Mouse (Mus musculus) midbrain, embryonic 13.5 days (tissue): ENCODE data around the gene Rpl24. TPM values are rescaled to one million over a fixed set of nuclear protein-coding genes. Genes with fewer than 3 reads are reported as not detected.
"Not testable (repeated sequence)": the region's sequence is repeated elsewhere in the genome, so short reads cannot be mapped to it uniquely, and the experiment has no call there.

Experiments
- ATAC-seq: fragments of 200-750 bp; cut with Nextera tagmentation; 2 replicates; pipeline ENCODE4 v1.8.0; 2017; ENCODE audit warnings: mild to moderate bottlenecking, moderate TSS enrichment, moderate library complexity
- H3K27ac ChIP-seq: fragments of 300-500 bp; sonication (generic); 2 replicates; pipeline ENCODE4 v1.5.1; 2015; ENCODE audit warnings: inconsistent platforms, mild to moderate bottlenecking, moderate library complexity
- H3K27me3 ChIP-seq: fragments of 300-500 bp; sonication (generic); 2 replicates; pipeline ENCODE4 v1.6.1; 2015; ENCODE audit warnings: mild to moderate bottlenecking, inconsistent platforms
- H3K36me3 ChIP-seq: fragments of 300-500 bp; sonication (generic); 2 replicates; pipeline ENCODE4 v1.6.1; 2015; ENCODE audit warnings: mild to moderate bottlenecking, inconsistent platforms
- H3K4me1 ChIP-seq: fragments of 300-500 bp; sonication (generic); replicated peaks from 2 replicates; pipeline ENCODE4 v1.6.1; 2015; ENCODE audit warnings: inconsistent platforms
- H3K4me2 ChIP-seq: fragments of 300-500 bp; sonication (generic); replicated peaks from 2 replicates; pipeline ENCODE4 v1.6.1; 2015; ENCODE audit warnings: moderate library complexity, mild to moderate bottlenecking, inconsistent platforms
- H3K4me3 ChIP-seq: fragments of 300-500 bp; sonication (generic); replicated peaks from 2 replicates; pipeline ENCODE4 v1.5.1; 2015; ENCODE audit warnings: mild to moderate bottlenecking, inconsistent platforms
- H3K9ac ChIP-seq: fragments of 300-500 bp; sonication (generic); replicated peaks from 2 replicates; pipeline ENCODE4 v1.6.1; 2015; ENCODE audit warnings: mild to moderate bottlenecking, inconsistent platforms
- H3K9me3 ChIP-seq: fragments of 300-500 bp; sonication (generic); 2 replicates; pipeline ENCODE4 v1.6.1; 2016; ENCODE audit warnings: mild to moderate bottlenecking, inconsistent platforms
- WGBS: fragments of 180-500 bp; shearing (Covaris S2); methylation state at CpG from one replicate; pipeline ENCODE4 v1.1.7; 2015; 5-methylcytosine and 5-hydroxymethylcytosine counted together
- polyA plus RNA-seq: library from polyadenylated mRNA; unstranded; fragments of >200 nt; fragmentation: Nextera tagmentation; extraction: Ambion mirVana; gene quantifications from 2 replicates; pipeline ENCODE4 v1.2.1, GENCODE M21; 2015

The Rpl24 gene
- 616 and 636 TPM in 2 replicates for polyA plus RNA-seq

DNA sequence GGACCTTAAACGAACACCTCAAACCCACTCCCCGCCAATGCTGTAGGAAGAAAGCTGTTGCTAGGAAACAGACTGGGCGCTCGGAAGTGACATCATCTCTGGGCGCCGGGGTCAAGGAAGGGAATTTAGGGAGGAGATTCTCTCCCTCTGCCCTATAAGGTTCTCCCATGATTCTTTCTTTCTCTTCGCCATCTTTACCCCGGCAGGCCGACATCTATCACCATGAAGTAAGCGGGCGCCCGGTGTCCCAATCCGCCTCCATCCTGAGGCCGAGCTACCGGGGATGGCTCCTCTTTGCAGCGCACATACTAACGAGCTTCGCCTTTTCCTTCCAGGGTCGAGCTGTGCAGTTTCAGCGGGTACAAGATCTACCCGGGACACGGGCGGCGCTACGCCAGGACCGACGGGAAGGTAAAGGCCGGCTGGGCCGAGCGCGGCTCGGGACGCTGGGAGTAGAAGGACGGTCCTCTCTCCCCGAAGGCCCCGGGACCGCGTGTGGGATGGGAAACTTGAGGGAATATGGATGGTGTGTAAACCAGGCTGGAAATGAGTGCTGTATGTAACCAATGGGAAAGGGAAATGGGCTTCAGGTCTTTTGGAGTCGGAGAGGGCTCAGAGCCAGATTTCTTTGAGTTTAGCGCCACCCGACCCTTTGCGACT is at the start of gene Rpl24:
TSS of gene Rpl24 (plus strand) at position 64 of the 660 bp plus-strand sequence.
- ATAC-seq, result peak; percentile 96
- H3K4me2 ChIP-seq, result peak within 1 kb of the TSS; percentile 85
- H3K4me1 ChIP-seq, result peaks cover 22% of the 10 kb centered on the region
- H3K27ac ChIP-seq, result peak within 1 kb of the TSS; percentile 91
- H3K9ac ChIP-seq, result peak within 1 kb of the TSS; percentile 96
- no peaks in the 10 kb centered on the region for H3K27me3 ChIP-seq
- H3K4me3 ChIP-seq, result peak within 1 kb of the TSS; percentile 88
- H3K36me3 ChIP-seq, result peaks cover 27% of the 10 kb centered on the region
- WGBS, result under 1% methylated on average over 42 of the region's 42 CpGs
- no peaks in the 10 kb centered on the region for H3K9me3 ChIP-seq

DNA sequence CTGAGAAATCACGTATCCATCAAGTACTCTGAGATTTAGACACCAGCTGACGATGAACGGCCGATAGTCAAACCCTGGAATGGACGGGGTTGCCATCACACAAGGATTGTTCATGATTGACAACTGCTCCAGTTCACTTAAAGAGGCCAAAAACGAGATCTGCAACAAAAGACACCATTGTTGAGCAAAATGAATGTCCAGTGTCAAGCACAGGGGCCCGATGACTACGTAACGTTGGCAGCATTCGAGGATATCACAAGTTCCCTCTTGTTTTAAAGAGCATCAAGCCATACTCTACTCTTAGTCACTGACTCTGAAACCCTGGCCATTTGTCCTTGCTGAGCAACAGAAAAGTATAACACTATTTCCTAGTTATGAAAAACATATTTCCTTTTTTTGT is 44.0 kb upstream of the Rpl24 start:
- no peak for ATAC-seq
- H3K27ac ChIP-seq, result no peak overlapping the region
- no peaks in the 10 kb centered on the region for H3K27me3 ChIP-seq
- H3K9me3 ChIP-seq, result no peaks in the 10 kb centered on the region
- no peak overlapping the region for H3K4me2 ChIP-seq
- peaks cover 71% of the 10 kb centered on the region for H3K36me3 ChIP-seq
- H3K9ac ChIP-seq, result no peak overlapping the region
- H3K4me3 ChIP-seq, result no peak overlapping the region
- WGBS, result 89% methylated on average over 10 of the region's 10 CpGs
- no peaks in the 10 kb centered on the region for H3K4me1 ChIP-seq

DNA sequence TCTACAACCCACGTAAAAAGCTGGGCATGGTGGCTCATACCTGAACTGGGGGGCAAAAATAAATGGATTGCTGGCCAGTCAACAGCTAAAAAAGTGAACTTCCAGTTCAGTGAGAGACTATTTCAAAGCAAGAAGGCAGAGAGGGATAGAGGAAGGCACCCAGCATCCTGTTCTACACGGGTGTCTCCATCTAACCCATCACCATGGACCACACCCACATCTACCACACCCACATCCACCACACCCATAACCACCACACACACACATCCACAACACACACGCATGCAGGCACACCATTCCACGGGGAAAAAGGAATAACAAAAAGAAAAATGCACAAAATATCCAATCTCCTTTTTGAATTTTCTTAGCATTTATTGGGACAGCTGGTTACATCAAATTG is 42.1 kb upstream of the Rpl24 start:
- H3K36me3 ChIP-seq, result peaks cover 66% of the 10 kb centered on the region
- no peak for ATAC-seq
- no peaks in the 10 kb centered on the region for H3K27me3 ChIP-seq
- no peak overlapping the region for H3K4me2 ChIP-seq
- H3K27ac ChIP-seq, result no peak overlapping the region
- WGBS, result 93% methylated on average over 4 of the region's 4 CpGs
- H3K4me1 ChIP-seq, result no peaks in the 10 kb centered on the region
- no peaks in the 10 kb centered on the region for H3K9me3 ChIP-seq
- H3K4me3 ChIP-seq, result no peak overlapping the region
- H3K9ac ChIP-seq, result no peak overlapping the region

DNA sequence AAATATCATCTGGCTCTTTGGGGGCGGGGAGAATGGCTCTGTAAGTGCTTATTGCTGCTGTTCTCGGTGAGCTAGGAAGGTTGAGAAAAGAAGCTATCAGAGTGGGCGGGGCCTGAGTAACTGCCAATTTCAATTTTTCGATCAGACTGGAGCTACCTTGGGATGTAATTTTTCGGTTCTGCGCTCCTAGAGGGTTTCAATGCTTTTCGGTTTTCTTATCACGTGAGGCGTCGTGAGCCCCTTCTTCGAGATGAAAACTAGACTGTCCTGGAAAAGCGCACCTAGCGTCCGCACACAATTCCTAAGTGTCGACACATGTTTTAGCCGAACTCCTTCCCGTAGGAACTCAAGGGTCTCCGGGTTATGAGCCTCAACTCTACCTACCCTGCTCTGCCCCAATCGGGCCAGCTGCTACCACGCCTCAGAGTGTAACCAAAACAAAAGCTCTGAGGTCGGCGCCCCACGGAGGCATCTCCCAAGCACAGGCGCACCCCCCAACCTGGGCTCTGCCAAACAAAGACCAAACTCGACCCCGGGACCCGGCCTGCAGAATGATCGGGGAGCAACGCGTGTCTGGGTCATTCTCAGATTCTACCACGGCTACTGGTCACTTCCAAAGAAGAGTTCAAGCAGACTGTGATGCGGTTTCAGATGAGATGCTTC is 32.3 kb upstream of the Rpl24 start:
- Histone ChIP-seq H3K4me3 (peak overlapping the region; percentile 84), H3K4me2 (peak overlapping the region; percentile 75), H3K9me3 (no peaks in the 10 kb centered on the region), H3K4me1 (peaks cover 9% of the 10 kb centered on the region), H3K27me3 (no peaks in the 10 kb centered on the region), H3K9ac (peak overlapping the region; percentile 79), H3K27ac (peak overlapping the region; percentile 82), H3K36me3 (peaks cover 9% of the 10 kb centered on the region; the same call in 1 of the 2 replicates)
- under 1% methylated on average over 32 of the region's 32 CpGs for WGBS
- ATAC-seq, result peak; percentile 73

DNA sequence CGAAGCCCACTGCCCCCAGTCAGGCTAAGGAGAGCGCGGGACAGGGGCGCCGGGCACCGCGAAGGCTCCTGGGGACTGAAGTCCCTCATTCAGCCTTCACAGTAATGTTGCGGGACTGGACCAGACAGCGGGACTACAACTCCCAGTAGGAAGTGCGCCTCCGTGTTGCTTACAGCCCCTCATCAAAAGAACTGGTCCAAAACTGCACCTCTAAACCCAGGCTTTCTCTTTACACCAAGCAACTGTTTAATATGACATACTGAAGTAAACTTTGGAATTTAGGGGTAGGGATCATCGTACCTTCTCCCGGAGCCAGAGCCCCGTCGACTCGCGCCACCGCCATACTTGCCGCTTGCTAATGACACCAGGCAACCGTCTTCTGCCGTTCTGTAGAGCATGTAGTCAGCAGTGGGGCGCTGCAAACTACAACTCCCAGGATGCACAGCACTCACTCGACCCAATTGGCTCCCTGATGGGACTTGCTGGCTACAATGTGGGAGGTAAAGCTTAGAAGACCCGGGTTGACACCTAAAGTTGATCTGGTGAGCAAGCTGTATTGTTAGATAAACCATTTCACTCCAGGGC is 31.5 kb upstream of the Rpl24 start, which contains the start of gene Cep97:
TSS of gene Cep97 (minus strand) at position 403 of the 585 bp plus-strand sequence.
- no peaks in the 10 kb centered on the region for H3K27me3 ChIP-seq
- peaks cover 2% of the 10 kb centered on the region; the same call in 1 of the 2 replicates for H3K36me3 ChIP-seq
- WGBS, result under 1% methylated on average over 24 of the region's 24 CpGs
- peak within 1 kb of the TSS; percentile 82 for H3K27ac ChIP-seq
- peak within 1 kb of the TSS; percentile 84 for H3K4me3 ChIP-seq
- peak within 1 kb of the TSS; percentile 79 for H3K9ac ChIP-seq
- no peaks in the 10 kb centered on the region for H3K9me3 ChIP-seq
- H3K4me1 ChIP-seq, result peaks cover 9% of the 10 kb centered on the region
- ATAC-seq, result peak; percentile 100
- peak within 1 kb of the TSS; percentile 75 for H3K4me2 ChIP-seq

DNA sequence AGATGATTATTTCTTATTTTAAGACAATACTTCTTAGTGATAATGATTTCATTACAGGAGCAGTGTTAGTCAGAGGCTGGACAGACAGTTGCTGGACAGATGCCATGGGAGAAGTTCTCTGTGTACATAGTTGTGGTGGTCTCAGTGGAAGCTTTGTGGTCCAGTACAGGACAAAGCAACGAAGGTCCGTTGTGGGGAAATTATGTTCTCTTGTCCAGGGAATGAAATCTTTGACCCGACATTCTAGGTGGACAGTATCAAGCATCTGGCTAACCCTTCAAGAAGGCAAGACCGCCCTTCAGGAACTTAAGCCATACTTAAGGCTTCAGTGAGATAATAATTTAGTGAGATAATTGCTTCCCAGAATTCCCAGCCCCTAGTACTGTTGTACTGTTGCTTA is 27.3 kb upstream of the Rpl24 start:
- Histone ChIP-seq H3K4me1 (no peaks in the 10 kb centered on the region), H3K9me3 (no peaks in the 10 kb centered on the region), H3K4me2 (no peak overlapping the region), H3K4me3 (no peak overlapping the region), H3K36me3 (no peaks in the 10 kb centered on the region), H3K27ac (no peak overlapping the region), H3K27me3 (no peaks in the 10 kb centered on the region), H3K9ac (no peak overlapping the region)
- WGBS, result 88% methylated on average over 4 of the region's 4 CpGs
- ATAC-seq, result no peak

DNA sequence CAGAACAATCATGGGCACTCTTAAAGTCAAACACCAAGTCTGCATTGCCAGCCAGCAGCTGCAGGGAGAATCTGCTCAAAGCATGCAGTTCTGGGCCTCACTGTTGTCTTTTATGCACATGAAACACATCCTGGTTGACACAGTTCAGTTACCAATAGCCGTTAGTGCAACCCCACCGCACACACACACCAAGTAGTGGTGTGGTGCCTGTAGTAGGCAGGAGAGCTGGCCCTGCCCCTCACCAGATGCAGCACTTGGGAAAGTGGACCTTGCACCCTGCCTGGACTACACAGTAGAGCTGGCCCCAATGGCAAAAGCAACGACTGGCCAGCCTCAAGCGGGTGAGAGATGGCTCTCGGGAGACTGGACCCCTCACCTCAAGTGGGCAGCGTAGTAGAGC is 26.4 kb upstream of the Rpl24 start:
- WGBS, result 86% methylated on average over 6 of the region's 6 CpGs
- no peak for ATAC-seq
- no peak overlapping the region for H3K9ac ChIP-seq
- no peaks in the 10 kb centered on the region for H3K9me3 ChIP-seq
- no peaks in the 10 kb centered on the region for H3K36me3 ChIP-seq
- H3K4me2 ChIP-seq, result no peak overlapping the region
- H3K27me3 ChIP-seq, result no peaks in the 10 kb centered on the region
- H3K4me1 ChIP-seq, result no peaks in the 10 kb centered on the region
- H3K4me3 ChIP-seq, result no peak overlapping the region
- H3K27ac ChIP-seq, result no peak overlapping the region

DNA sequence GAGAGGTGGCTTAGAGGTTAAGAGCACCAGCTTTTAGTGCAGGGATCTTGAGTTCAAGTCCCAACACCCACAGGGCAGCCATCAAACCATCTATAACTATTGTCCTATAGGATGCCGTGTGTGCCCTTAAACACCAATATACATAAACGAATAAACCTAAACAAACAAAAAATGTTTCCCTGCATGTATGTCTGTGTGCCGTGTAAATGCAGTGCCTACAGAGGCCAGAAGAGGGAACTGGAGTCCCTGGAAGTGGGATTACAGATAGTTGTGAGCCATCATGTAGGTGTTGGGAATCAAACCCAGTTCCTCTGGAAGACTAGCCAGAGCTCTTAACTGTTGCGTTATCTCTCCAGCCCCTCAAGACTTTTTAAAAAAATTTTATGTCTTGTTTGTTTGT is 25.3 kb upstream of the Rpl24 start:
- Histone ChIP-seq H3K36me3 (no peaks in the 10 kb centered on the region), H3K27me3 (no peaks in the 10 kb centered on the region), H3K9me3 (no peaks in the 10 kb centered on the region), H3K4me2 (no peak overlapping the region), H3K9ac (no peak overlapping the region), H3K27ac (no peak overlapping the region), H3K4me1 (no peaks in the 10 kb centered on the region), H3K4me3 (no peak overlapping the region)
- no peak for ATAC-seq
- 96% methylated on average over 4 of the region's 4 CpGs for WGBS

DNA sequence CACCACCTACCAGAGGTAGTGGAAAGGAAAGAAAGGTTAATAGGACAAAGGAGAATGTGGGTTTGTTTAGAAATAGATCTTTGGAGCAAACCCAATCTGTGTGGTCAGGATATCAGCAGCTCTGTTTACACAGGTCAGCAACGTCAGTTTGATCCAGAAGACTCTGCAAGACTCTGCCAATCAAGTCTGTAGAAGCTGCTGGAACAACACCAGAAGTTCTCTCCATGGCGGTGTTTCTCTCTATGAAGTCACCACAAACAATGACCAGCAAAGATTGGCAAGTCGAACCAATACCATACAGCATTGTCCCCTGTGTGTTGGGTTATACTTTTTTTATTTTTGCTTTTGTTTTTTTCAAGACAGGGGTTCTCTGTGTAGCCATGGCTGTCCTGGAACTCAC is 18.8 kb upstream of the Rpl24 start:
- H3K4me2 ChIP-seq, result no peak overlapping the region

DNA sequence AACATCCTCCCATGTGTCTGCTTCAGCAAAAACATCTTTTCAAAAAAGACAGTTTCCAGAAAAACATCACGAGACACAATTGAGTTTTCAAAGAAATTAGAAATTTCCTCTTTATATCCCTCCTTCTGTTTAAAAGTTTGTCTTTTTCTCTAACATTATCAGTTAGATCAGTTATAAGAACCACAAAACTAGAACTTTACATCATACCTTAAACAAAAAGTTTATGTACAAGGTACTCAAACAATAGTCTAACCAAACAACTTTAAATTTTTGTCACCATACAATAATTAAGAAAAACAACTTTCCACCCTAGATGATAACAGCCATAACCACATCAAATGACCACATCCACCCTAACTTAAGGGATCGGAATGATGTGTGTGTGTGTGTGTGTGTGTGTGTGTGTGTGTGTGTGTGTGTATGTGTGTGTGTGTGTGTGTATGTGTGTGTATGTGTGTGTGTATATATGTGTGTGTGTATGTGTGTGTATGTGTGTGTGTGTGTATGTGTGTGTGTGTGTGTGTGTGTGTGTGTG is 18.1 kb upstream of the Rpl24 start:
- not testable (repeated sequence) for H3K4me3 ChIP-seq, H3K9ac ChIP-seq, H3K36me3 ChIP-seq, H3K4me1 ChIP-seq, ATAC-seq, H3K27me3 ChIP-seq, H3K9me3 ChIP-seq, H3K27ac ChIP-seq, H3K4me2 ChIP-seq
- 81% methylated on average over 2 of the region's 2 CpGs for WGBS

More for the DNA sequence above, 18.8 kb upstream of the Rpl24 start:
- H3K4me3 ChIP-seq, result no peak overlapping the region
- 84% methylated on average over 3 of the region's 3 CpGs for WGBS
- no peaks in the 10 kb centered on the region for H3K36me3 ChIP-seq
- no peaks in the 10 kb centered on the region for H3K9me3 ChIP-seq
- H3K4me1 ChIP-seq, result no peaks in the 10 kb centered on the region
- ATAC-seq, result no peak
- H3K27ac ChIP-seq, result no peak overlapping the region
- no peaks in the 10 kb centered on the region for H3K27me3 ChIP-seq
- H3K9ac ChIP-seq, result no peak overlapping the region

DNA sequence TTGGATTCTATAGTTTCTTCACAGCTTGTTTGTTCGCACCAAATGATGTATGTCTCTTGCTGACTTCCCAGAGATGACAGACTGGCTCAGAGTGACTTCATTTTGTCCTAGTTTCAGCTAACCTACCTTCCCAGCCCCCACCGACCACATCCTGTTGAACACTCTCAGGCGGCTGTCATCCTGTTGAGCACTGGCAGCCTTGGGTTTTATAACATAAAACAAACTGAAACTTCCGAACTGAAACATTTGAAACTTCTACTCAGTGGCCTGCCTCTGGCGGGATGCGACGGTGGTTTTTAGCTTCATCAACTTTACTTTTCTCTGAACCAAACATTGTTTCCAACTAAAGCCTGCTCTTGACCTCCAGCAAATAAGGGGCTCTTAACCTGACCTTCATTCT is 17.1 kb upstream of the Rpl24 start:
- 71% methylated on average over 7 of the region's 7 CpGs for WGBS
- H3K4me2 ChIP-seq, result no peak overlapping the region
- no peak overlapping the region for H3K27ac ChIP-seq
- no peaks in the 10 kb centered on the region for H3K36me3 ChIP-seq
- no peak for ATAC-seq
- H3K27me3 ChIP-seq, result no peaks in the 10 kb centered on the region
- no peak overlapping the region for H3K9ac ChIP-seq
- no peak overlapping the region for H3K4me3 ChIP-seq
- no peaks in the 10 kb centered on the region for H3K4me1 ChIP-seq
- H3K9me3 ChIP-seq, result no peaks in the 10 kb centered on the region

DNA sequence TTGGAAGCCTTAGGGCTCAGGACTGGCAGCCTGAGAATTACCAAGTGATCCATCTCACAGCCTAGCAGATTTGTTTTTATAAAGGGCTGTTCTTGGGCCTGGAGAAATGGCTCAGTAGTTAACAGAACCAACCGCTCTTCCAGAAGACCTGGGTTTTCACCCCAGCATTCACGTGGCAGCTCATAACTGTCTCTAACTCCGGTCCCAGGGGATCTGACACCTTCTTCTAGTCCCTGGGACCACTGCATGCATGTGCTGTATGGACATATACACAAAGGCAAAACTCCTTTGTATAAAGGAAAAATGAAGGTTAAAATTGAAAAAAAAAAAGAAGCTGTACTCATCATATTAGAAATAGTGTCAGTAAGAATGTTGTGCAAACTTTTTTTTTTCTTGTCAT is 15.6 kb upstream of the Rpl24 start:
- Histone ChIP-seq H3K4me2 (no peak overlapping the region), H3K27ac (no peak overlapping the region), H3K9me3 (no peaks in the 10 kb centered on the region), H3K27me3 (no peaks in the 10 kb centered on the region), H3K9ac (no peak overlapping the region), H3K4me1 (no peaks in the 10 kb centered on the region), H3K4me3 (no peak overlapping the region), H3K36me3 (no peaks in the 10 kb centered on the region)
- no peak; the same call in 1 of the 2 replicates for ATAC-seq
- WGBS, result 75% methylated on average over 3 of the region's 3 CpGs
